ENCODE assay signal across 12 mouse cellular contexts in the genomic region with DNA sequence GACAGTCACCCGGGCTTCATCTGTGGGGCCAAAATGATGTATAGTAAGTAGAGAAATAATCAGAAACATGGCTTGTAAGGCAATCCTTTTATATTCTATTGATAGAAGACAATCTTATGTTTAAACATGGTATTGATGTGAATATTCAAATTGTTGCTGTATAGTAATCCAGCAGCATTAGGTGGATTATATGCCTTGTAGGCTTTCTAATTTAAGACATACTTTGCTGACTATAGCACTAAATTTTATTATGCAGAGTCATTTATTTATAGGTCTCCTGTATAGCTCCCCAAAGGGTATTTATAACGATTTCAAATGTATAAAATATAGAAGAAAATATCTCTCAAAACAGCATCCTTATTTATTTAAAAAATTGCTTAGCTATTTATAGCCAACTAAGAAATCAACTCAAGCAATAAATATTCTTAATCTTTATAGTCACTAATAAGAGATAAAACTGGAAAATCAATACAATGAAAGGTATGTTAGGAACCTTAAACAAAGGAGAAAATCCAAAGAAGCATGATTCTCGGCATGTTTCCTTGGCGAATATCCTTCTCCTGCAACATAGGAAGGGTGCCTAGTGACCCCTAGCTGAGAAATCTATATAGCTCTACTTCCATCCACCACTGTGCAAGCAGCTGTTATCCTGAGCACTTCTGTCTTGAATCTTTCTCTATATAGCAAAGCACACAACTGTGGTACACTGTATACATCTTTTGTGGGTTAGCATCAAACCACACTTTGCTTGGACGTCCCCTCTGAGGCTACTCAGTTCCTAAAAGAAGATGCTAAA.
DNase-seq lines count a peak whose midpoint lies in the region; ATAC-seq lines count a peak whose summit lies in the region.
"Had no signal": no experiment of that assay in that cellular context is flagged by ENCODE, and none has a peak within 500 bp of the region (broad histone marks: within the 10 kb centered on the region; RNA-seq: fewer than 3 reads in every experiment).

No protein-coding gene starts in this region.

- peak; percentile 60; the same call in 1 of the 2 replicates for ATAC-seq in hindbrain, embryonic 12.5 days (ENCODE audit: low FRiP score)
- peak; percentile 72 for ATAC-seq in neural tube, embryonic 13.5 days (ENCODE audit: low read depth)
- no peak for ATAC-seq in erythroid progenitor cell, adult 5-6 weeks (replicated peaks; ENCODE audit: low FRiP score, poor library complexity, severe bottlenecking)

- no peak overlapping the region for H3K9ac ChIP-seq in hindbrain, embryonic 12.5 days
- H3K9ac ChIP-seq in neural tube, embryonic 13.5 days, result no peak overlapping the region

- no peaks in the 10 kb centered on the region for H3K27me3 ChIP-seq in hindbrain, embryonic 12.5 days
- H3K27me3 ChIP-seq in neural tube, embryonic 13.5 days, result peaks cover 7% of the 10 kb centered on the region; the same call in 1 of the 2 replicates

- peak; percentile 10 to 25 for DNase-seq in left cerebral cortex, postnatal 14 days (ENCODE audit: low spot score in 2 of 2)
- no peak for DNase-seq in left cerebral cortex, adult 9 months (ENCODE audit: low spot score in 2 of 2)
- DNase-seq in embryo, embryonic 11 days, result peak; percentile 47
- DNase-seq in kidney, postnatal 10 days, result no peak
- DNase-seq in right cerebral cortex, postnatal 25 days, result no peak
- DNase-seq: adrenal gland, postnatal 10 days; cerebellum, adult 9-10 months; heart, postnatal 4 days; layer of hippocampus, adult 9-11 months had no signal

- H3K4me2 ChIP-seq in hindbrain, embryonic 12.5 days (replicated peaks), result no peak overlapping the region
- H3K4me2 ChIP-seq in neural tube, embryonic 13.5 days, result no peak overlapping the region

- 41% methylated on average over 5 of the region's 5 CpGs for WGBS in hindbrain, embryonic 12.5 days
- 44% methylated on average over 5 of the region's 5 CpGs for WGBS in neural tube, embryonic 13.5 days

- H3K36me3 ChIP-seq in hindbrain, embryonic 12.5 days, result no peaks in the 10 kb centered on the region
- H3K36me3 ChIP-seq in neural tube, embryonic 13.5 days, result no peaks in the 10 kb centered on the region

- H3K4me3 ChIP-seq in hindbrain, embryonic 12.5 days, result no peak overlapping the region
- H3K4me3 ChIP-seq in neural tube, embryonic 13.5 days, result no peak overlapping the region

- intact Hi-C loops in left cerebral cortex, postnatal 14 days (cut with DNase I), result loop anchor here (10.0 kb wide), 1 partner anchor 587 kb away; no protein-coding TSS in a partner anchor

- no peaks in the 10 kb centered on the region for H3K4me1 ChIP-seq in hindbrain, embryonic 12.5 days
- no peaks in the 10 kb centered on the region for H3K4me1 ChIP-seq in neural tube, embryonic 13.5 days (replicated peaks)

- H3K9me3 ChIP-seq in hindbrain, embryonic 12.5 days (replicated peaks), result no peaks in the 10 kb centered on the region
- no peaks in the 10 kb centered on the region for H3K9me3 ChIP-seq in neural tube, embryonic 13.5 days

- no peak overlapping the region for H3K27ac ChIP-seq in hindbrain, embryonic 12.5 days
- H3K27ac ChIP-seq in neural tube, embryonic 13.5 days (replicated peaks), result no peak overlapping the region

Comparison
In these comparisons a context has a peak if more than half of its experiments do, and no peak if none do; other contexts are left out.
1. DNase-seq: peak in left cerebral cortex, postnatal 14 days (2 of 2) and embryo, embryonic 11 days (single experiment); none in left cerebral cortex, adult 9 months (0 of 2), kidney, postnatal 10 days (single experiment) and right cerebral cortex, postnatal 25 days (single experiment).